Mouse (Mus musculus): ENCODE data around the gene Yeats2.

DNA sequence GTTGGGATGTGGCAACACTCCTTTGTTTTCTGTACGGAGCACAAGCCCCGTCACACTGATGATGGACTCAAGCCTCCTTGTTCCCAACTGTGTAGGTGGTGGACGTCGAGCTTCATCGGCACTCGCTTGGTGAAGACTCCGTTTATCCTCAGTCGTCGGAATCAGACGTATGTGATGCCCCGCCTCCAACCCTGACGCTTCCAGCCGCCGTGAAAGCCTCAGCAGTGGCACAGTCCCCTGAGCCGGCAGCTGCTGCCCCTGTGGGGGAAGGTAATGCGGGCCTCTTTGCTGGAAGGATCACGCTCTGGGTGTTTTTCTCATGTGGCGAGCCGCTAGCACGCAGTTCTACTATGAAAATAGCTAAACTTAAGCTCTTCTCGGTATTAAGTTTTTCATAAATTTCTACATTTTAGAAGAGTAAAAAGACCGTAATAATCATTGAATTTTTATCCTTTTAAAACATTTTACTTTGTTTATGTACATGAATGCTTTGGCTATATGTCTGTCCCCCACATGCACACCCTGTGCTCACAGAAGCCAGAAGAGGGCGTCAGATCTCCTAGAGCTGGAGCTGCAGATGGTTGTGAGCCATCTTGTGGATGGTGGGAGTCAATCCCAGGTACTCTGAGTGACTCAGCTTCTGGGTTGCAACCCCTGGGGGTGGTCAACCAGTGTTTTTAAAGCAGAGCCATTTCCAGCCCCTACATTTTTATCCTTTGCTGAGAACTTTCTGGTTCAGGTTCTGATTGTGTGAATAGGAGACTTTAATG, 38.7 kb downstream of the Yeats2 start:
- TF ChIP-seq POLR2A (IDR thresholded peaks at IDR 0.05; ENCODE audit: insufficient read length, low read depth), result no peak
- no peak for TF ChIP-seq USF1 (IDR thresholded peaks at IDR 0.05; ENCODE audit: low read depth)
- no peak for TF ChIP-seq MAX (IDR thresholded peaks at IDR 0.05; ENCODE audit: low read depth)
